Comparison of ENCODE assay signal across 23 mouse cellular contexts in genomic region chr2:101555886-101556285, GRCm38 (mm10).
A peak's percentile ranks its signal among the peaks of the same experiment; 100 is the strongest.
DNase-seq lines count a peak whose midpoint lies in the region; ATAC-seq lines count a peak whose summit lies in the region.
"Had no signal": no experiment of that assay in that cellular context is flagged by ENCODE, and none has a peak within 500 bp of the region (broad histone marks: within the 10 kb centered on the region; RNA-seq: fewer than 3 reads in every experiment).

No protein-coding gene starts in this region.

- intact Hi-C loops in heart, postnatal 36 days (cut with DNase I) = no loop called here

- no peaks in the 10 kb centered on the region for H3K27me3 ChIP-seq in intestine, embryonic 16.5 days (replicated peaks; ENCODE audit: control insufficient read depth, insufficient read depth, low read length)
- H3K27me3 ChIP-seq in heart, embryonic 10.5 days (ENCODE audit: insufficient read depth, poor library complexity, severe bottlenecking) = no peaks in the 10 kb centered on the region
- H3K27me3 ChIP-seq: forebrain, embryonic 13.5 days; heart, embryonic 13.5 days; hindbrain, embryonic 13.5 days had no signal

- no peak overlapping the region for H3K27ac ChIP-seq in intestine, embryonic 16.5 days (ENCODE audit: low read length)
- no peak overlapping the region for H3K27ac ChIP-seq in heart, embryonic 10.5 days
- H3K27ac ChIP-seq: forebrain, embryonic 10.5 days; forebrain, embryonic 13.5 days; heart, embryonic 13.5 days; hindbrain, embryonic 13.5 days had no signal

- no peaks in the 10 kb centered on the region for H3K36me3 ChIP-seq in intestine, embryonic 16.5 days (ENCODE audit: control insufficient read depth, insufficient read depth, low read length)
- H3K36me3 ChIP-seq in heart, embryonic 10.5 days = no peaks in the 10 kb centered on the region
- H3K36me3 ChIP-seq: forebrain, embryonic 10.5 days; heart, embryonic 13.5 days; hindbrain, embryonic 13.5 days had no signal

- H3K4me3 ChIP-seq in intestine, embryonic 16.5 days (ENCODE audit: low read length) = no peak overlapping the region
- no peak overlapping the region for H3K4me3 ChIP-seq in heart, embryonic 10.5 days
- H3K4me3 ChIP-seq: forebrain, embryonic 10.5 days; forebrain, embryonic 13.5 days; heart, embryonic 13.5 days; hindbrain, embryonic 13.5 days had no signal

- peak; percentile 40 for DNase-seq in heart, adult 11 months
- DNase-seq in heart, postnatal 36 days = no peak
- peak; percentile 23 for DNase-seq in kidney, adult 18-20 months
- DNase-seq in kidney, postnatal 4 days = no peak
- DNase-seq in kidney, postnatal 14 days = peak; percentile 3
- DNase-seq in adrenal gland, adult 8-10 months = no peak
- no peak for DNase-seq in heart, embryonic 10.5 days (ENCODE audit: low spot score)
- DNase-seq: adrenal gland, postnatal 10 days; adrenal gland, postnatal 36 days; cerebellum, adult 18-20 months; cerebellum, adult 9-10 months; cerebellum, postnatal 14 days; gastrocnemius, postnatal 14 days; heart, adult 18-20 months; heart, postnatal 14 days had no signal

- 77% methylated on average over 1 of the region's 1 CpGs for WGBS in intestine, embryonic 16.5 days
- 31% methylated on average over 1 of the region's 1 CpGs for WGBS in heart, embryonic 10.5 days

- no peaks in the 10 kb centered on the region for H3K9me3 ChIP-seq in intestine, embryonic 16.5 days (ENCODE audit: control insufficient read depth, low read length)
- H3K9me3 ChIP-seq in heart, embryonic 10.5 days = no peaks in the 10 kb centered on the region
- H3K9me3 ChIP-seq: forebrain, embryonic 10.5 days; forebrain, embryonic 13.5 days; heart, embryonic 13.5 days had no signal

- no peak overlapping the region for H3K9ac ChIP-seq in intestine, embryonic 16.5 days (ENCODE audit: low read depth, low read length)
- H3K9ac ChIP-seq: forebrain, embryonic 13.5 days; heart, embryonic 13.5 days; hindbrain, embryonic 13.5 days had no signal

- H3K4me2 ChIP-seq in intestine, embryonic 16.5 days (ENCODE audit: low read depth, low read length) = no peak overlapping the region
- H3K4me2 ChIP-seq: forebrain, embryonic 13.5 days; heart, embryonic 13.5 days; hindbrain, embryonic 13.5 days had no signal

- 0 out of 2 replicates have a peak, but pooled peaks have one; percentile 13 for ATAC-seq in intestine, embryonic 16.5 days
- ATAC-seq: activated CD4-positive, CD25-positive, alpha-beta regulatory T cell, adult 4 months; forebrain, embryonic 13.5 days; forebrain, embryonic 16.5 days; hindbrain, embryonic 16.5 days had no signal

- no peaks in the 10 kb centered on the region for H3K4me1 ChIP-seq in intestine, embryonic 16.5 days (ENCODE audit: control insufficient read depth, insufficient read depth, low read length)
- H3K4me1 ChIP-seq in heart, embryonic 10.5 days = no peaks in the 10 kb centered on the region
- H3K4me1 ChIP-seq: forebrain, embryonic 10.5 days had no signal

Comparison
In these comparisons a context has a peak if more than half of its experiments do, and no peak if none do; other contexts are left out.
1. DNase-seq: peak in heart, adult 11 months (single experiment), kidney, adult 18-20 months (single experiment) and kidney, postnatal 14 days (single experiment); none in heart, postnatal 36 days (0 of 2), kidney, postnatal 4 days (0 of 2), adrenal gland, adult 8-10 months (single experiment) and heart, embryonic 10.5 days (single experiment).